Mouse (Mus musculus) spleen, adult 2 months (tissue): Measurements from ENCODE around the gene Pdzrn3. TPM values are rescaled to one million over a fixed set of nuclear protein-coding genes. Genes with fewer than 3 reads are reported as not detected.
A peak's percentile ranks its signal among the peaks of the same experiment; 100 is the strongest.

Experiments
- DNase-seq, 2 experiments: peaks; one replicate each; pipeline versions ENCODE4 v3.0.0 to v3.0.0-alpha.2; 2012 to 2021; ENCODE audit warnings: low spot score in 2 of 2, low read depth in 1 of 2
- H3K27ac ChIP-seq: fragments of 200-500 bp; 2 replicates; pipeline ENCODE4 v1.5.1; 2012; ENCODE audit warnings: low read length, inconsistent platforms; ENCODE audit not compliant: insufficient read depth
- H3K27me3 ChIP-seq: fragments of 200-500 bp; 2 replicates; pipeline ENCODE4 v1.6.1; 2012; ENCODE audit warnings: mild to moderate bottlenecking, moderate library complexity, low read length, inconsistent platforms; ENCODE audit not compliant: control insufficient read depth, insufficient read depth
- H3K36me3 ChIP-seq: fragments of 200-500 bp; 2 replicates; pipeline ENCODE4 v1.6.1; 2012; ENCODE audit warnings: mild to moderate bottlenecking, low read length, inconsistent platforms; ENCODE audit not compliant: control insufficient read depth, insufficient read depth
- H3K4me1 ChIP-seq: fragments of 200-500 bp; 2 replicates; pipeline ENCODE4 v1.6.1; 2011; ENCODE audit warnings: inconsistent platforms; ENCODE audit not compliant: control insufficient read depth, insufficient read depth, insufficient read length
- H3K4me3 ChIP-seq: fragments of 200-500 bp; 2 replicates; pipeline ENCODE4 v1.5.1; 2011; ENCODE audit warnings: mild to moderate bottlenecking, inconsistent platforms; ENCODE audit not compliant: insufficient read depth, insufficient read length; ENCODE audit errors: extremely low read depth
- CTCF ChIP-seq: fragments of 200-500 bp; IDR thresholded peaks from 2 replicates; pipeline ENCODE4 v1.5.1; 2011; ENCODE audit warnings: mild to moderate bottlenecking, inconsistent platforms; ENCODE audit not compliant: insufficient read depth, insufficient read length, insufficient replicate concordance; ENCODE audit errors: extremely low read depth
- POLR2A ChIP-seq: fragments of 200-500 bp; IDR thresholded peaks from 2 replicates; pipeline ENCODE4 v1.6.1; 2011; ENCODE audit warnings: low read depth, low read length, inconsistent platforms
- WGBS: fragments of 180-500 bp; shearing (Covaris S2); methylation state at CpG from one replicate; pipeline ENCODE4 v1.1.7; 2018; 5-methylcytosine and 5-hydroxymethylcytosine counted together
- polyA plus RNA-seq: library from polyadenylated mRNA; depleted of rRNA; stranded (reverse); fragments of >200 nt; gene quantifications from 2 replicates; pipeline ENCODE4 v1.2.3, GENCODE M21; 2012

Pdzrn3 gene
- polyA plus RNA-seq, 1 experiment: 1.9 TPM

DNA sequence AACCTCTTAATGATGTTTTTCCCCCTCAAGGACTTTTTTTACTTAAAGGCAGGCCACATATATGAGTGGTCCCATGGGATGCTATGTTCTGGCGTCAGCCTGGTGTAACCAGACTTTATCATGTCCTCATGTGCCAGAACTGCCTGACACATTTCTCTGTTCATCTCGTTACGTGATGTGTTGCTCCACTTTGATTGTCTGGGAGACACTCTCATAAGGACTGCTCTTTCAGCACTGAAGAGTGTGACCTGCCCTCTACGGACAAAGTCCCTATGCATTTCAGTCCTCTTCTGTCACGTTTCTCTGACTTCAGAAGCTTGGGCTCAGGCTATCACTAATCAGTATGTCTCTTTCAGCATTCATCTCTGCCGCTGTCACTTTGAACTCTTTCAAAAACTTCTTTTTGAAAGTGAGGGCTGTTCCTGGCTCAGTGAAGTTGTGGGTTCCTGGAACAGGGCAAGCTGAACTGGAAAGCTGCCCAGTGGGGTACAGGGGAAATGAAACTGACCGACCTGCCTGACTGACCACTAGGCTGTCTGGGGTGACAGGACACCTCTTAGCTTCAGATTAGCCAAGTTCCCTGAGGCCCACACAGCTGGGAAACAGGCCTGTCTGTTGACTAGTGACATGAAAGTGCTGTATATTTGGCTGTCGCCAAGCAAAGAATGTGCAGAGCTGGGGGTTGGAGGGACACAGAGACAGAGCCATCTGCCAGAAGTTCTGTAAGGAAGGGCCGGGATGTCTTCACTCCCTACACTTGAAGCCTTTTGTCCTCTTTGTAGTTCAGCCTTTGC, 10.7 kb downstream of the Pdzrn3 start:
- 76% methylated on average over 9 of the region's 9 CpGs for WGBS
- Histone ChIP-seq H3K27me3 (no peaks in the 10 kb centered on the region), H3K4me3 (no peak overlapping the region), H3K4me1 (no peaks in the 10 kb centered on the region), H3K27ac (no peak overlapping the region), H3K36me3 (no peaks in the 10 kb centered on the region)
- DNase-seq: no peak
- TF ChIP-seq CTCF (no peak), POLR2A (no peak)

DNA sequence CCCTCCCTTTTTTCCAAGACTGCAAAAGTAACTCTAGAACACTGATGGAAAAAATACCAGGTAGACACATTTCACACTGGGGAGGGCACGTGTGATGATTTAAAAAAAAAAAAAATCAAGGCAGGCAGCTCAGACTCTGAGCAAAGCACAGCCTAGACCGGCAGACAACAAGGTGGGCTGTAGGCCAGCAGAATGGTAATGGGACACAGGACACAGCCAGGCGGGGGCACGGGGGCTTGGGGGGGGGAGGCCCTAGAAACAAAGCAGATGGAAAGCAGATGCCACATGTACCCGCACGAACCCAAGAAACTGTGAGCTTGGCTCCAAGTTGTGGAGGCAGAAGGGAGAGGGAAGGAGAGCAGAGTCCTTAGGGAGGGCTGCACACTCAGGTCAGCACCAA, 11.9 kb downstream of the Pdzrn3 start:
- no peaks in the 10 kb centered on the region for H3K4me1 ChIP-seq
- no peak overlapping the region for H3K4me3 ChIP-seq
- DNase-seq: no peak
- TF ChIP-seq CTCF (no peak), POLR2A (no peak)
- no peaks in the 10 kb centered on the region for H3K36me3 ChIP-seq
- 80% methylated on average over 6 of the region's 6 CpGs for WGBS
- H3K27ac ChIP-seq: no peak overlapping the region
- no peaks in the 10 kb centered on the region for H3K27me3 ChIP-seq

DNA sequence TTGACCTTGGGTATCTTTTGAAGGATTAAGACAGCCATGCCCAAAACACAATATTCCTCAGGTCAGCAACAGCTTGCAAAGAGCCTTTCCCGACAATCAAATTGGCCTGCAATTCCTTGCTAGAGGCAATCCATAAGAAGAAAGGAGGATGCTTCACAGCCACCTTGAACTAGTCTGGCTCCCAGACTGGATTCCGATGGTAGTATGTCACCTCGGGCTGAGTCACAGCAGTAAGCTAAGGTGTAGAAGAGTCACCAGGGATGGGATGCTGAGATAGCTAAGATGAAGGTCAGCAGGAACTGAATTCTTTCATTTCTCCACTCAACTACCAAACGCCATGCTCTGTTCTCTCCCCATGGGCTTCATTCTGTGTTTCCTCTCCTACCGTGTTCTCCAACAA, 13.8 kb downstream of the Pdzrn3 start:
- Histone ChIP-seq H3K4me3 (no peak overlapping the region), H3K27me3 (no peaks in the 10 kb centered on the region), H3K4me1 (no peaks in the 10 kb centered on the region; the same call in 1 of the 2 replicates), H3K36me3 (no peaks in the 10 kb centered on the region), H3K27ac (no peak overlapping the region)
- DNase-seq: no peak
- 89% methylated on average over 5 of the region's 5 CpGs for WGBS
- no peak for TF ChIP-seq CTCF
- TF ChIP-seq POLR2A: no peak

DNA sequence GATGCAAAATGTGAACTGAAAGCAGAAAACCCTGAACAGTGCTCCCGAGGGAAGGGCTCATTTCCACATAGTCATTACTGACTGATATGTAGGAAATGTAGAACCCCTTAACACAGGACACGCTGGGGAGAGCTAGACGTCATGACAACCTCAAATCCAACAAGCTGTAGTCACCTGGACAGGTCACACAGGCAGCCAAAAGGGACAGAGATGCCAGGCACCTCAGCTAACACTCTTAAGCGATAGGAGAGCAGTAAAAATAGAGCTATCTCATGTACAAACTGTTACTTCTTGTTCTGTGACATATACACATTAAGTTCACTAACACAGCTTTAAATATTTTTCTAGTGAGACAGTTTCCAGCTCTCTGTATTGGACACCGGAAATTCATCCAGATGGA, 15.0 kb downstream of the Pdzrn3 start:
- no peaks in the 10 kb centered on the region; the same call in 1 of the 2 replicates for H3K4me1 ChIP-seq
- WGBS: 64% methylated on average over 5 of the region's 5 CpGs
- H3K36me3 ChIP-seq: no peaks in the 10 kb centered on the region
- H3K27me3 ChIP-seq: no peaks in the 10 kb centered on the region
- TF ChIP-seq POLR2A (no peak), CTCF (no peak)
- no peak overlapping the region for H3K27ac ChIP-seq
- no peak overlapping the region for H3K4me3 ChIP-seq
- DNase-seq: no peak

DNA sequence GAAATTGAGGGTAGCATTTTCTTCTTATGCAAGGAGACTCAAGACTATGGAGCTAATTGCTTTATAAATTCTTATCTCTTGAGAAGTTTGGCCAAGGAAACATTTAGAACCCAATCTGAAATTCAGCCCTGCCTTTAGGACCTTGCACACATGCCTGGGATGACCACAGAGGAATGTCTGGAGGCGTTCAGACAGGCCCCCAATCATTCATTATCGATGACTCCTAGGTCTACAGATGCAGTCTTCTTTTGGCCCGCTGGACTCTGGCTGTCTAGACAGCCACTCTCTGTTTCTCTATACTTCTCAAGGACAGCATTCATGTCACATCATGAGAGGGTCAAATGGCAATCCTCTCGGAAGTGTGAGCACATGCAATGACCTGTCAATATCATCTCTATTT, 15.4 kb downstream of the Pdzrn3 start:
- H3K36me3 ChIP-seq: no peaks in the 10 kb centered on the region
- 82% methylated on average over 4 of the region's 4 CpGs for WGBS
- DNase-seq: no peak

DNA sequence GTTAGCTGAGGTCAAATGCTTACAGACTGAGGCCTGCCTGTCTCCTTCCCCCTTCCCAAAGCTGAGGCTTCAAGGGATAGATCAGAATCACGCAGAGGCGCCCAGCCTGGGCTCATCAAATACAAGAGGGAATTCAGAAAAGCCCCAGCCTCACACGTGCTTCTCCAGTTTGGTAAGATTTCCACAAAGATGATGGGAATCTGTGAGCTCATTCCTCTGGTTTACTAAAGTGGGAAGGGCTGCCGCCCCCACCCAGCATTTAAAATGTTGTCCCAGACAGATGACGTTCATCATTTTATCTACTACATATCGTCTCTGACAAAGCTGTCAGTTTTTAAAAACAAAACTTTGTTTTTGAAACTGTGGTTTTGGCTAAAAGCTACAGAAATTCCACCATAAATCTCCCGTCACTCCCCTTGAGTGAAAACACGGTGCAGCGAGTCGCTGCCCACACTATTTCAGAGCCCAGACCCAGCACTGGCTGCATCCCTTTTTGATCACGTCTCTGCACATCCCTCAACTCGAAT, 17.4 kb downstream of the Pdzrn3 start:
- TF ChIP-seq CTCF (no peak), POLR2A (no peak)
- Histone ChIP-seq H3K27me3 (no peaks in the 10 kb centered on the region), H3K4me1 (no peaks in the 10 kb centered on the region; the same call in 1 of the 2 replicates), H3K36me3 (no peaks in the 10 kb centered on the region), H3K4me3 (no peak overlapping the region), H3K27ac (no peak overlapping the region)
- WGBS: 77% methylated on average over 12 of the region's 12 CpGs
- DNase-seq: no peak

More for the DNA sequence above, 15.4 kb downstream of the Pdzrn3 start:
- TF ChIP-seq CTCF (no peak), POLR2A (no peak)
- Histone ChIP-seq H3K4me1 (no peaks in the 10 kb centered on the region; the same call in 1 of the 2 replicates), H3K27ac (no peak overlapping the region), H3K4me3 (no peak overlapping the region), H3K27me3 (no peaks in the 10 kb centered on the region)

DNA sequence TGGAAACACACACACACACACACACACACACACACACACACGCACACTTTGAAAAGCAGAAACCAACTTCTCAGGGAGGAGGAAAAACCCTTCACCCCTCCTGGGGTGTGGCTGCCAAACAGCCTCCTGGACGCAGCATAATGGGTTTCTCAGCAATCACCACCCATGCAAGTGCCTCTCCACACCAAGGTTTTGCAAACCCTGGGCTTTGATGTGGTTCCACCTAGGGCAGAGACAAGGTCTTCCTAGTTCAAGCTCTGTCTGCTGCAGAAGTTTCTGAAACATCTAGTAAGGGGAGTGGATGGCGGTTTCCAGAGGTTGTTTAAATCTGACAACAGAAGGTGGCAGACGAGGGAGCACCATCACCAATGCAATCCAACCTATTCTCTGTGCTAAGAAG, 18.1 kb downstream of the Pdzrn3 start:
- WGBS: 50% methylated on average over 4 of the region's 4 CpGs
- DNase-seq: peak; percentile 16 to 25
- H3K4me1 ChIP-seq: no peaks in the 10 kb centered on the region; the same call in 1 of the 2 replicates

More for the DNA sequence above, 18.1 kb downstream of the Pdzrn3 start:
- Histone ChIP-seq H3K4me3 (no peak overlapping the region), H3K36me3 (no peaks in the 10 kb centered on the region), H3K27me3 (no peaks in the 10 kb centered on the region), H3K27ac (no peak overlapping the region)
- no peak for TF ChIP-seq CTCF
- TF ChIP-seq POLR2A: no peak
